Mouse (Mus musculus) C2C12 (cell line): ENCODE measurements around the gene Apol9b.
"Not testable (repeated sequence)": the region's sequence is repeated elsewhere in the genome, so short reads cannot be mapped to it uniquely, and the experiment has no call there.

Source experiments
- CEBPB ChIP-seq: IDR thresholded peaks from one replicate; pipeline ENCODE4 v1.6.1; 2011; ENCODE audit warnings: low read depth, mild to moderate bottlenecking, control low read depth, moderate library complexity
- CTCF ChIP-seq: IDR thresholded peaks from one replicate; pipeline ENCODE4 v1.5.1; 2011; ENCODE audit not compliant: control insufficient read depth, insufficient read depth, insufficient read length
- FOSL1 ChIP-seq: IDR thresholded peaks from one replicate; pipeline ENCODE4 v1.8.0; 2011; ENCODE audit warnings: mild to moderate bottlenecking, low read length; ENCODE audit not compliant: poor library complexity, insufficient read depth, severe bottlenecking
- MAX ChIP-seq: IDR thresholded peaks from one replicate; pipeline ENCODE4 v1.6.1; 2011; ENCODE audit warnings: mild to moderate bottlenecking, control low read depth
- MYOG ChIP-seq: IDR thresholded peaks from one replicate; pipeline ENCODE4 v1.6.1; 2011; ENCODE audit not compliant: control insufficient read depth, insufficient read length; ENCODE audit errors: extremely low read depth
- USF1 ChIP-seq: IDR thresholded peaks from one replicate; pipeline ENCODE4 v1.6.1; 2011; ENCODE audit warnings: low read depth, mild to moderate bottlenecking, control low read depth, moderate library complexity

GRCm38 (mm10) chr15:77694687-77695295, 34.0 kb upstream of the Apol9b start:
- not testable (repeated sequence) for TF ChIP-seq CTCF, USF1, MAX, MYOG, FOSL1, CEBPB
